Mouse (Mus musculus) liver, postnatal 0 days (tissue): ENCODE data around the gene Cox19.

Experiments used
- CTCF ChIP-seq: sonication (generic); IDR thresholded peaks from 2 replicates; pipeline ENCODE4 v1.5.1; 2016; ENCODE audit warnings: antibody characterized with exemption, low read depth
- EP300 ChIP-seq: IDR thresholded peaks from 2 replicates; pipeline ENCODE4 v1.6.1; 2016; ENCODE audit warnings: antibody characterized with exemption, low read depth, mild to moderate bottlenecking

DNA sequence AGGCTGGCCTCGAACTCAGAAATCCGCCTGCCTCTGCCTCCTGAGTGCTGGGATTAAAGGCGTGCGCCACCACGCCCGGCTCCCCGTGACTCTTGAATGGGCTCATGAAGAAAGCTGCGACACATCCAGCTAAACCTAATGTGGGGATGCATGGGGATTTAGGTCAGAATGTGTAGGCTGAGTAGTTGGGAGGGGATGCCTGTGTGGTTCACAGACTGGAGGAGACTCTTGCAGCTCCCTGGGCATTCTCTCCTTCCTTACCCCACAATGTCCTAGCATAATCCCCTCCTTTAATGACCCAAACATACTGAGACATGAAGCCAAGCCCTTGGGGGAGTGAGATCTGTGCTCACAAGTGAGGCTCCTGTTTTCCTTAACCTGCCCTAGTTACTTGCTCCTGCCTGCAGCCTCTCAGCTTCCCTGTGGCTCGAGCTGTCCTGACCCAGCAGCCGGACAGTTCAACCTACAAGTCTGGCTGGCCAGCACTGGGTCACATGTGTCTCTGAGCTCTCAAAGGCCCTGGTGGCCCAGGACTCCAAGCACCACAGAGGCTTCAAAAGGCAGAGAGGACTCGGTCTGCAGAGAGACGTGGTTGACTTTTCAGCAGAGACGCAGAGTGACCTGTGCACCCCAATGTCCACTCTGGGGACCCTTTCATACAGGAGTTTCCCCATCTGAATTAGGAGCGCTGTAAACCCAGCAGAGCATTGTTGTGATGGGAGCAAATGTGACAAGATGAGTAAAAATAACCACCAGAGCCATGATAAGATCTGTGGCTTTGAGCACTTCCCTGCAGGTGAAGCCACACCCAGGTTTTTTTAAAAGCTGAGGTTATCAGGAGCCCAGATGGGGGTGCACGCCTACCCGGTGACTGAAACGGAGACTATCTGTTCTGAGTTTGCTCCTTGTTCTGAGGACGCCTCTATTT, 30.6 kb upstream of the Cox19 start:
- TF ChIP-seq EP300: peak; percentile 93
- TF ChIP-seq CTCF: no peak; the same call in 1 of the 2 replicates
